ENCODE assay signal across 20 mouse cellular contexts in genomic region chr15:96594316-96594715, GRCm38 (mm10). TPM values are rescaled to one million over a fixed set of nuclear protein-coding genes. Genes with fewer than 3 reads are reported as not detected.
DNase-seq lines count a peak whose midpoint lies in the region; ATAC-seq lines count a peak whose summit lies in the region.
"Had no signal": no experiment of that assay in that cellular context is flagged by ENCODE, and none has a peak within 500 bp of the region (broad histone marks: within the 10 kb centered on the region; RNA-seq: fewer than 3 reads in every experiment).

No protein-coding gene starts in this region.

- H3K9ac ChIP-seq in hindbrain, embryonic 11.5 days (ENCODE audit: low read depth, low read length): no peak overlapping the region
- no peak overlapping the region for H3K9ac ChIP-seq in hindbrain, embryonic 12.5 days
- H3K9ac ChIP-seq: embryonic facial prominence, embryonic 12.5 days; limb, embryonic 15.5 days had no signal

- no peak for DNase-seq in hindbrain, embryonic 11.5 days (ENCODE audit: low spot score)
- DNase-seq in testis, postnatal 10 days (ENCODE audit: low spot score): peak; percentile 25
- DNase-seq in testis, postnatal 14 days (ENCODE audit: low spot score): no peak
- no peak for DNase-seq in embryo, embryonic 9.5 days (ENCODE audit: extremely low spot score)
- no peak for DNase-seq in Muller cell, postnatal 12 days (ENCODE audit: inconsistent ontology term)
- DNase-seq: adrenal gland, adult 2 months; cerebellum, adult 11-12 months; cerebellum, postnatal 36 days; gastrocnemius, postnatal 36 days; kidney, adult 18-20 months; kidney, postnatal 10 days; retina, postnatal 1 day had no signal

- H3K27ac ChIP-seq in hindbrain, embryonic 11.5 days (ENCODE audit: low read depth, low read length): 0 out of 2 replicates have a peak overlapping the region, but pooled peaks have one; percentile 27
- H3K27ac ChIP-seq in hindbrain, embryonic 12.5 days: no peak overlapping the region
- H3K27ac ChIP-seq: heart, embryonic 10.5 days had no signal

- no peaks in the 10 kb centered on the region for H3K36me3 ChIP-seq in hindbrain, embryonic 11.5 days (ENCODE audit: control insufficient read depth, insufficient read depth, low read length)
- peaks cover 33% of the 10 kb centered on the region for H3K36me3 ChIP-seq in hindbrain, embryonic 12.5 days
- H3K36me3 ChIP-seq: G1E had no signal

- WGBS in hindbrain, embryonic 11.5 days: 92% methylated on average over 7 of the region's 7 CpGs
- WGBS in hindbrain, embryonic 12.5 days: 89% methylated on average over 7 of the region's 7 CpGs

- ATAC-seq in hindbrain, embryonic 11.5 days (ENCODE audit: low FRiP score): no peak
- no peak for ATAC-seq in hindbrain, embryonic 12.5 days (ENCODE audit: low FRiP score)
- ATAC-seq in common myeloid progenitor, adult 5-6 weeks (replicated peaks; ENCODE audit: low read depth, poor library complexity, severe bottlenecking): 0 out of 2 replicates have a peak, but pooled peaks have one; percentile 20
- peak; percentile 25; the same call in 1 of the 2 replicates for ATAC-seq in neutrophil, adult 5-6 weeks (ENCODE audit: extremely low read depth, insufficient number of reproducible peaks, low FRiP score, poor library complexity, severe bottlenecking)

- H3K27me3 ChIP-seq in hindbrain, embryonic 11.5 days (ENCODE audit: control insufficient read depth, insufficient read depth, low read length): no peaks in the 10 kb centered on the region
- H3K27me3 ChIP-seq in hindbrain, embryonic 12.5 days: no peaks in the 10 kb centered on the region
- H3K27me3 ChIP-seq: embryonic facial prominence, embryonic 12.5 days; limb, embryonic 15.5 days had no signal

- H3K4me2 ChIP-seq in hindbrain, embryonic 11.5 days (replicated peaks; ENCODE audit: low read depth, low read length): no peak overlapping the region
- H3K4me2 ChIP-seq in hindbrain, embryonic 12.5 days (replicated peaks): no peak overlapping the region
- H3K4me2 ChIP-seq: embryonic facial prominence, embryonic 12.5 days; limb, embryonic 15.5 days; midbrain, embryonic 11.5 days had no signal

- H3K4me3 ChIP-seq in hindbrain, embryonic 11.5 days (ENCODE audit: low read depth, low read length): no peak overlapping the region
- H3K4me3 ChIP-seq in hindbrain, embryonic 12.5 days: no peak overlapping the region
- H3K4me3 ChIP-seq: embryonic facial prominence, embryonic 12.5 days; heart, embryonic 10.5 days; limb, embryonic 15.5 days had no signal

- peaks cover 2% of the 10 kb centered on the region; the same call in 1 of the 2 replicates for H3K4me1 ChIP-seq in hindbrain, embryonic 11.5 days (replicated peaks; ENCODE audit: control insufficient read depth, insufficient read depth, low read length)
- peaks cover 28% of the 10 kb centered on the region for H3K4me1 ChIP-seq in hindbrain, embryonic 12.5 days

- no peaks in the 10 kb centered on the region for H3K9me3 ChIP-seq in hindbrain, embryonic 11.5 days (ENCODE audit: control insufficient read depth, low read length)
- H3K9me3 ChIP-seq in hindbrain, embryonic 12.5 days (replicated peaks): no peaks in the 10 kb centered on the region
- H3K9me3 ChIP-seq: embryonic facial prominence, embryonic 12.5 days; heart, embryonic 10.5 days; limb, embryonic 15.5 days had no signal

RNA-seq across cellular contexts. Expression of gene Slc38a1, which starts 48.4 kb away (rescaled TPM):
- polyA plus RNA-seq in hindbrain, embryonic 11.5 days (2014; fragmentation: Nextera tagmentation; extraction: Ambion mirVana): 133 and 149 TPM in 2 replicates
- polyA plus RNA-seq in hindbrain, embryonic 12.5 days (2016; fragmentation: Nextera tagmentation; extraction: Ambion mirVana): 152 and 155 TPM in 2 replicates
- total RNA-seq in common myeloid progenitor, adult 5-6 weeks (2017): 74.6 and 85.3 TPM in 2 replicates
- total RNA-seq in neutrophil, adult 5-6 weeks (2017): 134 and 139 TPM in 2 replicates
- polyA plus RNA-seq: G1E had no signal

Comparison
In these comparisons a context has a peak if more than half of its experiments do, and no peak if none do; other contexts are left out.
1. ATAC-seq: peak in common myeloid progenitor, adult 5-6 weeks (single experiment) and neutrophil, adult 5-6 weeks (single experiment); none in hindbrain, embryonic 11.5 days (single experiment) and hindbrain, embryonic 12.5 days (single experiment).